Mouse (Mus musculus) ES-E14 (cell line): Measurements from ENCODE around the gene Zbtb3.

Experiments
- HCFC1 ChIP-seq: IDR thresholded peaks from 2 replicates; pipeline ENCODE4 v1.6.1; 2012; ENCODE audit warnings: low read length, inconsistent platforms, borderline replicate concordance; ENCODE audit not compliant: insufficient read depth
- MAFK ChIP-seq: IDR thresholded peaks from 2 replicates; pipeline ENCODE4 v1.6.1; 2014; ENCODE audit warnings: mild to moderate bottlenecking, low read depth, low read length, inconsistent platforms; ENCODE audit not compliant: insufficient read depth
- ZC3H11A ChIP-seq: IDR thresholded peaks from 2 replicates; pipeline ENCODE4 v1.6.1; 2012; ENCODE audit warnings: low read depth, mild to moderate bottlenecking, inconsistent platforms, low read length, borderline replicate concordance

- TF ChIP-seq MAFK (no peak), HCFC1 (no peak), ZC3H11A (no peak)
Observed at GRCm38 (mm10) chr19:8790171-8790570, 12.2 kb upstream of the Zbtb3 start.
